In genomic region chr10:7076662-7077211, GRCm38 (mm10) we compare ENCODE assay signal across 8 mouse cellular contexts. TPM values are rescaled to one million over a fixed set of nuclear protein-coding genes. Genes with fewer than 3 reads are reported as not detected.
DNase-seq lines count a peak whose midpoint lies in the region; ATAC-seq lines count a peak whose summit lies in the region.

No protein-coding gene starts in this region.

- H3K4me3 ChIP-seq in forebrain, embryonic 11.5 days (ENCODE audit: low read depth, low read length), result no peak overlapping the region
- no peak overlapping the region for H3K4me3 ChIP-seq in forebrain, embryonic 10.5 days
- H3K4me3 ChIP-seq in neural tube, embryonic 11.5 days (ENCODE audit: low read depth, low read length), result no peak overlapping the region

- no peak overlapping the region for H3K4me2 ChIP-seq in forebrain, embryonic 11.5 days (ENCODE audit: low read depth, low read length, severe bottlenecking)
- H3K4me2 ChIP-seq in neural tube, embryonic 11.5 days (ENCODE audit: low read depth), result no peak overlapping the region

- H3K36me3 ChIP-seq in forebrain, embryonic 11.5 days (ENCODE audit: control insufficient read depth, insufficient read depth, low read length), result no peaks in the 10 kb centered on the region
- H3K36me3 ChIP-seq in forebrain, embryonic 10.5 days (replicated peaks), result no peaks in the 10 kb centered on the region
- no peaks in the 10 kb centered on the region for H3K36me3 ChIP-seq in neural tube, embryonic 11.5 days (ENCODE audit: control insufficient read depth, insufficient read depth, low read length)

- DNase-seq in forebrain, embryonic 11.5 days (ENCODE audit: low spot score), result no peak
- DNase-seq in forebrain, embryonic 10.5 days (ENCODE audit: extremely low spot score, low spot score), result no peak
- peak; percentile 21 for DNase-seq in neural tube, embryonic 11.5 days (ENCODE audit: low spot score)
- DNase-seq in neural tube, embryonic 10.5 days (ENCODE audit: extremely low spot score, low spot score), result no peak
- DNase-seq in kidney, postnatal 10 days, result peak; percentile 60
- no peak for DNase-seq in urinary bladder, adult 18-20 months (ENCODE audit: low spot score in 2 of 2)
- DNase-seq in thymus, postnatal 25 days, result no peak
- DNase-seq in adrenal gland, postnatal 14 days, result no peak

- no peaks in the 10 kb centered on the region for H3K4me1 ChIP-seq in forebrain, embryonic 11.5 days (replicated peaks; ENCODE audit: control insufficient read depth, insufficient read depth, low read length)
- 0 out of 2 replicates have a peak, but pooled peaks cover 7% of the 10 kb centered on the region for H3K4me1 ChIP-seq in forebrain, embryonic 10.5 days
- H3K4me1 ChIP-seq in neural tube, embryonic 11.5 days (ENCODE audit: control insufficient read depth, insufficient read depth, low read length), result no peaks in the 10 kb centered on the region

- ATAC-seq in forebrain, embryonic 11.5 days (replicated peaks; ENCODE audit: low FRiP score), result peak; percentile 29; the same call in 1 of the 2 replicates
- ATAC-seq in neural tube, embryonic 11.5 days (ENCODE audit: insufficient read depth, low FRiP score, low TSS enrichment), result peak; percentile 29; the same call in 1 of the 2 replicates

- no peak overlapping the region for H3K9ac ChIP-seq in forebrain, embryonic 11.5 days (ENCODE audit: low read length)
- no peak overlapping the region for H3K9ac ChIP-seq in neural tube, embryonic 11.5 days (ENCODE audit: low read length)

- no peaks in the 10 kb centered on the region for H3K9me3 ChIP-seq in forebrain, embryonic 11.5 days (ENCODE audit: control insufficient read depth, low read length)
- no peaks in the 10 kb centered on the region for H3K9me3 ChIP-seq in forebrain, embryonic 10.5 days
- no peaks in the 10 kb centered on the region for H3K9me3 ChIP-seq in neural tube, embryonic 11.5 days (ENCODE audit: control insufficient read depth, low read length)

- no peak overlapping the region for H3K27ac ChIP-seq in forebrain, embryonic 11.5 days (ENCODE audit: low read depth, low read length)
- no peak overlapping the region for H3K27ac ChIP-seq in forebrain, embryonic 10.5 days
- H3K27ac ChIP-seq in neural tube, embryonic 11.5 days (ENCODE audit: low read depth, low read length), result no peak overlapping the region

- H3K27me3 ChIP-seq in forebrain, embryonic 11.5 days (ENCODE audit: control insufficient read depth, insufficient read depth, low read length), result no peaks in the 10 kb centered on the region
- no peaks in the 10 kb centered on the region for H3K27me3 ChIP-seq in forebrain, embryonic 10.5 days (ENCODE audit: poor library complexity, severe bottlenecking)
- no peaks in the 10 kb centered on the region for H3K27me3 ChIP-seq in neural tube, embryonic 11.5 days (ENCODE audit: control insufficient read depth, insufficient read depth, low read length)

- 51% methylated on average over 7 of the region's 8 CpGs for WGBS in forebrain, embryonic 11.5 days
- WGBS in forebrain, embryonic 10.5 days, result 66% methylated on average over 7 of the region's 8 CpGs
- WGBS in neural tube, embryonic 11.5 days, result 60% methylated on average over 7 of the region's 8 CpGs

RNA-seq across cellular contexts. Expression of gene Ipcef1, which starts 24.5 kb away (rescaled TPM):
- polyA plus RNA-seq in forebrain, embryonic 11.5 days (2014; fragmentation: Nextera tagmentation; extraction: Ambion mirVana), result 0.60 and 0.83 TPM in 2 replicates
- 0.26 and 0.42 TPM in 2 replicates for polyA plus RNA-seq in forebrain, embryonic 10.5 days (2016; fragmentation: Nextera tagmentation; extraction: Ambion mirVana)
- 0.09 and 0.23 TPM in 2 replicates for polyA plus RNA-seq in neural tube, embryonic 11.5 days (2014; fragmentation: Nextera tagmentation; extraction: Ambion mirVana)
- total RNA-seq in adrenal gland, postnatal 14 days (2021), result 0.74 and 5.1 TPM in 2 replicates

Comparison
In these comparisons a context has a peak if more than half of its experiments do, and no peak if none do; other contexts are left out.
1. DNase-seq: peak in neural tube, embryonic 11.5 days (single experiment) and kidney, postnatal 10 days (single experiment); none in forebrain, embryonic 11.5 days (single experiment), forebrain, embryonic 10.5 days (single experiment), neural tube, embryonic 10.5 days (single experiment), urinary bladder, adult 18-20 months (0 of 2), thymus, postnatal 25 days (single experiment) and adrenal gland, postnatal 14 days (single experiment).